ENCODE assay signal across 9 mouse cellular contexts in the genomic region with DNA sequence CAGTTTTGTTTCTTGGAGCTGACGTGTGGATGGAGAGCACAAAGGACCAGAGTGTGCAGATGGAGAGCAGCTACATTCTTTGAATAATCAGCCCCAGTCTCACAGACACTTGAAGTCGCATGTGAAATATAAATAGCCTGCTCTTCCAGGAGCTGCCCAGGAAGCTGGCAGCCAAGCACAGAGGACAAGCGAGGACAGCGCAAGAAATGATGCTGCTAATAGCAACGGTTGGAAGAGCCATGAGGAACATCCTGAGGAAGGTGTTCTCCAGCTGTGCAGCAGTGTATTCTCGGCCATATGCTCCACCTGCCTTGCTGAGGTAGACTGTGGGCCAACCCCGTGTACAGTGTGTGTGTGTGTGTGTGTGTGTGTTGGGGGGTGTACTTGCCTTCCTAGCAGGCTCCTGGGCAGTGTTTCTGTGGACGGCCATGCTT. TPM values are rescaled to one million over a fixed set of nuclear protein-coding genes. Genes with fewer than 3 reads are reported as not detected.
DNase-seq lines count a peak whose midpoint lies in the region; ATAC-seq and TF ChIP-seq lines count a peak whose summit lies in the region.
"Had no signal": no experiment of that assay in that cellular context is flagged by ENCODE, and none has a peak within 500 bp of the region (broad histone marks: within the 10 kb centered on the region; RNA-seq: fewer than 3 reads in every experiment).

No protein-coding gene starts in this region.

- H3K9ac ChIP-seq in heart, embryonic 16.5 days (ENCODE audit: low read length) = no peak overlapping the region
- no peak overlapping the region for H3K9ac ChIP-seq in midbrain, embryonic 12.5 days (replicated peaks)

- H3K9me3 ChIP-seq in heart, embryonic 16.5 days (replicated peaks; ENCODE audit: control insufficient read depth, low read length) = no peaks in the 10 kb centered on the region
- H3K9me3 ChIP-seq in midbrain, embryonic 12.5 days = no peaks in the 10 kb centered on the region

- no peak overlapping the region for H3K4me3 ChIP-seq in heart, embryonic 16.5 days (ENCODE audit: low read length)
- H3K4me3 ChIP-seq in midbrain, embryonic 12.5 days = no peak overlapping the region
- H3K4me3 ChIP-seq in layer of hippocampus, adult 2 months = no peak overlapping the region
- H3K4me3 ChIP-seq: left cerebral cortex, adult 2 months had no signal

- H3K4me1 ChIP-seq in heart, embryonic 16.5 days (ENCODE audit: control insufficient read depth, insufficient read depth, low read length) = peaks cover 8% of the 10 kb centered on the region; the same call in 1 of the 2 replicates
- H3K4me1 ChIP-seq in midbrain, embryonic 12.5 days = peaks cover 16% of the 10 kb centered on the region

- WGBS in heart, embryonic 16.5 days = 27% methylated on average over 8 of the region's 8 CpGs
- 61% methylated on average over 8 of the region's 8 CpGs for WGBS in midbrain, embryonic 12.5 days

- H3K27ac ChIP-seq in heart, embryonic 16.5 days (ENCODE audit: low read length) = no peak overlapping the region
- H3K27ac ChIP-seq in midbrain, embryonic 12.5 days (replicated peaks) = peak overlapping the region; percentile 46; the same call in 1 of the 2 replicates
- H3K27ac ChIP-seq in layer of hippocampus, adult 2 months = no peak overlapping the region
- H3K27ac ChIP-seq: left cerebral cortex, adult 2 months had no signal

- no peaks in the 10 kb centered on the region for H3K36me3 ChIP-seq in heart, embryonic 16.5 days (ENCODE audit: control insufficient read depth, insufficient read depth)
- peaks cover 19% of the 10 kb centered on the region for H3K36me3 ChIP-seq in midbrain, embryonic 12.5 days

- no peak for TF ChIP-seq CTCF in layer of hippocampus, adult 2 months (conservative IDR thresholded peaks at IDR 0.05)

- peak; percentile 76 for ATAC-seq in heart, embryonic 16.5 days (replicated peaks; ENCODE audit: extremely low read depth, insufficient read depth, low FRiP score)
- ATAC-seq in midbrain, embryonic 12.5 days (ENCODE audit: low FRiP score, low read depth) = no peak

- DNase-seq in layer of hippocampus, adult 9-11 months = peak; percentile 45
- DNase-seq in layer of hippocampus, adult 18-20 months (ENCODE audit: low spot score in 2 of 2) = no peak
- peak; percentile 82 to 83 for DNase-seq in cerebellum, postnatal 14 days
- no peak for DNase-seq in embryo, embryonic 11 days
- no peak for DNase-seq in thymus, postnatal 36 days
- no peak for DNase-seq in layer of hippocampus, adult 2 months (ENCODE audit: low spot score in 2 of 2)

- H3K4me2 ChIP-seq in heart, embryonic 16.5 days (ENCODE audit: low read depth, low read length) = peak overlapping the region; percentile 22; the same call in 1 of the 2 replicates
- no peak overlapping the region for H3K4me2 ChIP-seq in midbrain, embryonic 12.5 days (replicated peaks)

- no peaks in the 10 kb centered on the region for H3K27me3 ChIP-seq in heart, embryonic 16.5 days (ENCODE audit: control insufficient read depth, insufficient read depth, low read length)
- H3K27me3 ChIP-seq in midbrain, embryonic 12.5 days = peaks cover 17% of the 10 kb centered on the region

RNA-seq across cellular contexts. Expression of gene Scrn1, which starts 35.2 kb away (rescaled TPM):
- 10 to 100 TPM; 98.5 to 99.8 TPM for total RNA-seq in layer of hippocampus, adult 18-20 months (2021)
- polyA plus RNA-seq in heart, embryonic 16.5 days (2015; fragmentation: Nextera tagmentation; extraction: Ambion mirVana) = 5.1 and 6.3 TPM in 2 replicates
- 83.8 and 86.4 TPM in 2 replicates for polyA plus RNA-seq in midbrain, embryonic 12.5 days (2016; fragmentation: Nextera tagmentation; extraction: Ambion mirVana)
- total RNA-seq in layer of hippocampus, adult 2 months (2021) = 10 to 100 TPM; 98.2 to 98.3 TPM

Comparison
In these comparisons a context has a peak if more than half of its experiments do, and no peak if none do; other contexts are left out.
1. DNase-seq: peak in layer of hippocampus, adult 9-11 months (single experiment) and cerebellum, postnatal 14 days (2 of 2); none in layer of hippocampus, adult 18-20 months (0 of 2), embryo, embryonic 11 days (single experiment), thymus, postnatal 36 days (0 of 2) and layer of hippocampus, adult 2 months (0 of 2).